Mouse (Mus musculus): ENCODE data around the gene Vcl. TPM values are rescaled to one million over a fixed set of nuclear protein-coding genes. Genes with fewer than 3 reads are reported as not detected.
A peak's percentile ranks its signal among the peaks of the same experiment; 100 is the strongest.

The Vcl gene
- polyA plus RNA-seq, 1 experiment from 2014 or later, result 68.9 TPM

GRCm38 (mm10) chr14:20963863-20964262 is 34.7 kb downstream of the Vcl start:
- peaks cover 5% of the 10 kb centered on the region; the same call in 1 of the 2 replicates for H3K4me1 ChIP-seq
- H3K27me3 ChIP-seq (ENCODE audit: insufficient read depth, poor library complexity, severe bottlenecking), result no peaks in the 10 kb centered on the region
- H3K36me3 ChIP-seq, result 0 out of 2 replicates have a peak, but pooled peaks cover 3% of the 10 kb centered on the region
- H3K9me3 ChIP-seq, result no peaks in the 10 kb centered on the region
- no peak overlapping the region for H3K27ac ChIP-seq
- no peak overlapping the region for H3K4me3 ChIP-seq
- no peak for DNase-seq (ENCODE audit: low spot score)
- WGBS, result 91% methylated on average over 4 of the region's 4 CpGs

- Histone ChIP-seq H3K9me3 (no peaks in the 10 kb centered on the region), H3K27ac (no peak overlapping the region), H3K36me3 (0 out of 2 replicates have a peak, but pooled peaks cover 3% of the 10 kb centered on the region), H3K27me3 (ENCODE audit: insufficient read depth, poor library complexity, severe bottlenecking) (no peaks in the 10 kb centered on the region), H3K4me1 (peaks cover 3% of the 10 kb centered on the region; the same call in 1 of the 2 replicates), H3K4me3 (no peak overlapping the region)
- no peak for DNase-seq (ENCODE audit: low spot score)
- WGBS, result 78% methylated on average over 2 of the region's 2 CpGs
Observed at GRCm38 (mm10) chr14:20964285-20964684, 35.1 kb downstream of the Vcl start.

DNA sequence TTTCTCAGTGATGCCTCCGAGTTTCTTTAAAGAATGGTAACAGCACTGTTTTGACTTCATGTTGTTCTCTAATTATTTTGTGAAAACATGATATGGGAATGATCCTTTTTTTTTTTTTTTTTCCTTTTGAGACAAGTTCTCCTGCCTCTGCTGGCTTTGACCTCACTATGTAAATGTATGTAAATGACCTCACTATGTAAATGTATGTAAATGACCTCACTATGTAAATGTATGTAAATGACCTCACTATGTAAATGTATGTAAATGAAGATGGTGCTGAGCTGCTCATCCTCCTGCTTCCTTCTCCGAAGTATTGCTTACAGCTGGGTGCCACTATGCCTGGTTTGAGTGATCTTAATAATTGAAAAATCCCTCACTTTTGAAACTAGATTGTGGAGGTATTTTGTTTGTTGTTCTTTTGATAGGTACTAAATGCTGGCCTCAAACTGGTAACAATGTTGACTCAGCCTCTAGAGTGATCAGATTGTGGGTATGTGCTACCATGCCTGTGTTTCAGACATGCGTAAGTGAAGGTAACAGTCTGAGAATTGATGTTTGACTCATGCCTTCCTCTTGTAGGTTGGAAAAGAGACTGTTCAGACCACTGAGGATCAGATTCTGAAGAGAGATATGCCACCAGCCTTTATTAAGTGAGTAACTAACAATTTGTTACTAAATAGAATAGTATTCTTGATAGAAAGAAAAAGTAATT is 37.9 kb downstream of the Vcl start:
- Histone ChIP-seq H3K4me1 (peaks cover 14% of the 10 kb centered on the region), H3K9me3 (no peaks in the 10 kb centered on the region), H3K36me3 (0 out of 2 replicates have a peak, but pooled peaks cover 7% of the 10 kb centered on the region), H3K27me3 (ENCODE audit: insufficient read depth, poor library complexity, severe bottlenecking) (no peaks in the 10 kb centered on the region), H3K27ac (no peak overlapping the region), H3K4me3 (no peak overlapping the region)
- no peak for DNase-seq (ENCODE audit: low spot score)
- 84% methylated on average over 3 of the region's 3 CpGs for WGBS

GRCm38 (mm10) chr14:20969066-20969465 is 39.9 kb downstream of the Vcl start:
- Histone ChIP-seq H3K27ac (no peak overlapping the region), H3K36me3 (0 out of 2 replicates have a peak, but pooled peaks cover 7% of the 10 kb centered on the region), H3K9me3 (no peaks in the 10 kb centered on the region), H3K27me3 (ENCODE audit: insufficient read depth, poor library complexity, severe bottlenecking) (no peaks in the 10 kb centered on the region), H3K4me1 (peaks cover 14% of the 10 kb centered on the region), H3K4me3 (no peak overlapping the region)
- WGBS, result 95% methylated on average over 1 of the region's 1 CpGs
- no peak for DNase-seq (ENCODE audit: low spot score)

GRCm38 (mm10) chr14:20970389-20970788 is 41.2 kb downstream of the Vcl start:
- H3K36me3 ChIP-seq, result 0 out of 2 replicates have a peak, but pooled peaks cover 4% of the 10 kb centered on the region
- no peak overlapping the region for H3K4me3 ChIP-seq
- WGBS, result 62% methylated on average over 6 of the region's 6 CpGs
- H3K4me1 ChIP-seq, result peaks cover 16% of the 10 kb centered on the region
- no peaks in the 10 kb centered on the region for H3K27me3 ChIP-seq (ENCODE audit: insufficient read depth, poor library complexity, severe bottlenecking)
- H3K27ac ChIP-seq, result no peak overlapping the region
- no peaks in the 10 kb centered on the region for H3K9me3 ChIP-seq
- no peak for DNase-seq (ENCODE audit: low spot score)

GRCm38 (mm10) chr14:20970927-20971326 is 41.7 kb downstream of the Vcl start:
- H3K9me3 ChIP-seq, result no peaks in the 10 kb centered on the region
- no peak overlapping the region for H3K27ac ChIP-seq
- 77% methylated on average over 9 of the region's 9 CpGs for WGBS
- 0 out of 2 replicates have a peak, but pooled peaks cover 4% of the 10 kb centered on the region for H3K36me3 ChIP-seq
- no peak for DNase-seq (ENCODE audit: low spot score)
- no peak overlapping the region for H3K4me3 ChIP-seq
- no peaks in the 10 kb centered on the region for H3K27me3 ChIP-seq (ENCODE audit: insufficient read depth, poor library complexity, severe bottlenecking)
- peaks cover 17% of the 10 kb centered on the region for H3K4me1 ChIP-seq

GRCm38 (mm10) chr14:20973821-20974220 is 44.6 kb downstream of the Vcl start:
- Histone ChIP-seq H3K4me1 (peaks cover 36% of the 10 kb centered on the region), H3K27me3 (ENCODE audit: insufficient read depth, poor library complexity, severe bottlenecking) (no peaks in the 10 kb centered on the region), H3K27ac (no peak overlapping the region), H3K36me3 (0 out of 2 replicates have a peak, but pooled peaks cover 4% of the 10 kb centered on the region), H3K9me3 (no peaks in the 10 kb centered on the region), H3K4me3 (no peak overlapping the region)
- DNase-seq (ENCODE audit: low spot score), result no peak

DNA sequence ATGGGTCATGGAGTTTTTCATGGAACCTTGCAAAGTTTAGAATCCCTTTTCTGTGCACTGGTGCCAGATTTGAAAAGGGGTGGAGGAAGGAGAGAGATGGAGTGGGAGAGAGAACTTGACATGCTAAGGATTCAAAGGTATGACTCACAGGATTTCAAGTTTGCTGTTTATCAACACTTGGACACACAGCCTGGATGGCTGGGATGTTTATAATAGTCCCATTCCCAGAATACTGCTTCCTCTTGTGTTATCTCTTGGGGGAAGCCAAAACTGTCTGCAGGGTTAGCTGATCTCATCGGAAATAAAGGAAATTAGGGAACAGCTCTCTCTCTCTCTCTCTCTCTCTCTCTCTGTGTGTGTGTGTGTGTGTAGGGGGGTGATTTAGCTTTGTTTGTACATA is 47.5 kb downstream of the Vcl start:
- H3K27ac ChIP-seq, result 0 out of 2 replicates have a peak overlapping the region, but pooled peaks have one; percentile 16
- no peaks in the 10 kb centered on the region for H3K27me3 ChIP-seq (ENCODE audit: insufficient read depth, poor library complexity, severe bottlenecking)
- no peaks in the 10 kb centered on the region for H3K9me3 ChIP-seq
- WGBS, result 22% methylated on average over 1 of the region's 1 CpGs
- DNase-seq (ENCODE audit: low spot score), result no peak
- no peaks in the 10 kb centered on the region for H3K36me3 ChIP-seq
- no peak overlapping the region for H3K4me3 ChIP-seq
- peaks cover 25% of the 10 kb centered on the region for H3K4me1 ChIP-seq

DNA sequence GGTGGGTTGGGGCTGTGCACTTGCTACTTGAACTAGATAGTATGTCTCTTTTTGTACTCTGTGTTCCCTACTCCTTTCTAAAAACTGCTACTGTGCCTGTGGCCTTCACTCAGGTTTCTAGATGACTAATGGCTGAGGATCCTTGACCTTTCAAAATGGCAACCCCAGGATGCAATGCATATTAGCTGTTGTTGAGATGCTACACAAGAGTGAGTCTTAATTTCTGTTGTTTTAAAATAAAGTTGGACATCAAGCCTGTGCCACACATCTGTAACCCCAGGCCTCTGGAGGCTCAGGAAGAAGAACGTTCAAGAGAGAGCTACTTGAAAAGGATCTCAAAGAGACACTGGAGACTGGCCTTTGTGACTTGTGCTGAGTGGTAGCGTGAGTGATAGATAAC is 48.5 kb downstream of the Vcl start:
- WGBS, result 37% methylated on average over 2 of the region's 2 CpGs
- Histone ChIP-seq H3K27me3 (ENCODE audit: insufficient read depth, poor library complexity, severe bottlenecking) (no peaks in the 10 kb centered on the region), H3K27ac (0 out of 2 replicates have a peak overlapping the region, but pooled peaks have one; percentile 22), H3K36me3 (peaks cover 6% of the 10 kb centered on the region), H3K9me3 (no peaks in the 10 kb centered on the region), H3K4me1 (peaks cover 25% of the 10 kb centered on the region), H3K4me3 (no peak overlapping the region)
- DNase-seq (ENCODE audit: low spot score), result no peak

DNA sequence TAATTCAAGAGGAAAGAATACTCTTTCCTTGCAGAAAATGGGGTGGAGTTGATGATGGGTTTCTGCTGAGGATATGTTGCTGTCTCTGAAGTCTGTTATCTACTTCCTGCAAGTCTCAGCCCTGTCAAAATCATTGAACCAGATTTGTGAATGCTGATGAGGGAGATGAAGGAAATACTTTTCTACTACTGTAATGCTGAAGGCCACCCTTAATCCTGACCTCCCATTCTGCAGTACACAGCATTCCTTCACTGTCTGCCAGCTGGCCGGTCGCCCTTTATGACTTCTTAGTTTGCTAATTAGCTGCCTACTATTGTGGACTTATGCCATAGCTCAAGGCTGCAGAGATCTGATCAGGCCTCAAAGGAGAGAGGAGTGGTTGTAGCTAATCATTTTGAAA is 54.6 kb downstream of the Vcl start:
- 61% methylated on average over 2 of the region's 2 CpGs for WGBS
- no peak overlapping the region for H3K27ac ChIP-seq
- no peaks in the 10 kb centered on the region for H3K4me1 ChIP-seq
- no peaks in the 10 kb centered on the region for H3K9me3 ChIP-seq
- H3K36me3 ChIP-seq, result peaks cover 55% of the 10 kb centered on the region
- no peak overlapping the region for H3K4me3 ChIP-seq
- no peak for DNase-seq (ENCODE audit: low spot score)
- no peaks in the 10 kb centered on the region for H3K27me3 ChIP-seq (ENCODE audit: insufficient read depth, poor library complexity, severe bottlenecking)

DNA sequence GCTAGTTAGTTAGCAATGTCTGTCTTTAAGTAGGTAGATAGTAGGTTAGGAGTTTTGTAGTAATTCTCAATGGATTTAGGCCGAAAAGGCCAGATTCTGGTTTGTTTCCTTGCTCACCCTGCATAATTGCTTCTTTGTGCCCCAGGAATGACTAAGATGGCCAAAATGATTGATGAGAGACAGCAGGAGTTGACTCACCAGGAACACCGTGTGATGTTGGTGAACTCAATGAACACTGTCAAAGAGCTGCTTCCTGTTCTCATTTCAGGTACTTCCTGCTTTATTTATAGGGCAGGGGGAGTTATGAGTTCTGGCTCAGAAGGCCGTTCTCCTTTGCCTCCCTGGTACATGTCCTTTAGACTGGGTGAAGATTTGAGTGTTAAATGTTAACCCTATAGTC is 56.3 kb downstream of the Vcl start:
- 55% methylated on average over 3 of the region's 3 CpGs for WGBS
- no peak for DNase-seq (ENCODE audit: low spot score)
- Histone ChIP-seq H3K4me1 (no peaks in the 10 kb centered on the region), H3K9me3 (no peaks in the 10 kb centered on the region), H3K4me3 (no peak overlapping the region), H3K36me3 (peaks cover 62% of the 10 kb centered on the region), H3K27ac (no peak overlapping the region), H3K27me3 (ENCODE audit: insufficient read depth, poor library complexity, severe bottlenecking) (no peaks in the 10 kb centered on the region)

DNA sequence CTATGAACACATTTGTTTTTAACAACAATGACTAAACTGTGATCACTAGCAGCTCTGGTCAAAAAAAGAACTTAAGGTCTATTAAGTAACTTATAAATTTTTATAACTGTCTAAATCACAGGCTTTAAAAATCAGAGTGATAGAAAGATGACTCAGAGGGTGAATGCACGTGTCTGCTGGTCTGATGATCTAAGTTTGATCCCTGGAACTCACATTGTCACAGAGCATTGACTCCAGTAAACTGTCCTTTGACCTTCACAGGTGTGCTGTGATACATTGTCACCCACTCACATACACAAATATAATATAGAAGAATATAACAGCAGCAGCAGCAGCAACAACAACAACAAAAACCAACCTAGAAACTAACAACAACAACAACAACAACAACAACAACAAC is 62.3 kb downstream of the Vcl start:
- Histone ChIP-seq H3K27me3 (ENCODE audit: insufficient read depth, poor library complexity, severe bottlenecking) (no peaks in the 10 kb centered on the region), H3K27ac (no peak overlapping the region), H3K4me3 (no peak overlapping the region), H3K4me1 (no peaks in the 10 kb centered on the region), H3K36me3 (peaks cover 58% of the 10 kb centered on the region), H3K9me3 (no peaks in the 10 kb centered on the region)
- 87% methylated on average over 1 of the region's 1 CpGs for WGBS
- DNase-seq (ENCODE audit: low spot score), result no peak

DNA sequence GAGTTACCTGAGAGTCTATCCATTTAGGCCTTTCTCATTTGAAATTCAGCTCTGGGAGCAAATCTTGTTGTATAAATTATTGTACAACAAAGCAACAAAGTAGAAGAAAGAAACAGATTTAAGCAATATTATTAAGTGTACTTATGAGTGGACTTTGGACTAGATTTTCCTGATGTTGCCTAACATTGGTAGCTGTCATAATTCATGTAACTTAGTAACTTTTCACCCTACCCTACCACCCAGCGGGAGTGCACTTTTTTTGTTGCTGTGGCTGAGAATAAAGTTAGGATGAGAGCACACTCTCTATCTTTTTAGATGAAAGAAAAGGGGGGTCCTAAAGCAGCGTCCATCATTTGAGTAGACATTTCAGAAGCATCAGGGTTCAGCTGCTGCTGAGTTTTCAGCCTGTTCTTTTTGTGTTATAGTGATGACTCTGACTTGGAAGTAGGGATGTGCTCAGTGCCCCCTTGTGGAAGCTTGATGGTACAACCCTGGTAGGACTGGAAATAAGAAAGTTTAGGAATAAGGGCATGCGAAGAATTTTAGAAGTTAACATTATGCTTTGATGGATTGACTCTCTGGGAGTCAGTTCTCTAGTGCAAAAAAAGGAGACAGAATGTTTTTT is 64.0 kb downstream of the Vcl start:
- Histone ChIP-seq H3K4me1 (no peaks in the 10 kb centered on the region), H3K27me3 (ENCODE audit: insufficient read depth, poor library complexity, severe bottlenecking) (no peaks in the 10 kb centered on the region), H3K4me3 (no peak overlapping the region), H3K9me3 (no peaks in the 10 kb centered on the region), H3K36me3 (peaks cover 49% of the 10 kb centered on the region), H3K27ac (no peak overlapping the region)
- DNase-seq (ENCODE audit: low spot score), result no peak
- 56% methylated on average over 3 of the region's 3 CpGs for WGBS

All from heart, embryonic 10.5 days (tissue).